Mouse (Mus musculus) midbrain, embryonic 12.5 days (tissue): ENCODE results near the gene Samm50. TPM values are rescaled to one million over a fixed set of nuclear protein-coding genes. Genes with fewer than 3 reads are reported as not detected.

Experiments
- ATAC-seq: fragments of 200-750 bp; cut with Nextera tagmentation; 2 replicates; pipeline ENCODE4 v1.8.0; 2017; ENCODE audit warnings: low read depth, moderate TSS enrichment, moderate library complexity; ENCODE audit not compliant: low FRiP score
- H3K27ac ChIP-seq: fragments of 300-500 bp; sonication (generic); replicated peaks from 2 replicates; pipeline ENCODE4 v1.5.1; 2016; ENCODE audit warnings: mild to moderate bottlenecking
- H3K27me3 ChIP-seq: fragments of 300-500 bp; sonication (generic); 2 replicates; pipeline ENCODE4 v1.6.1; 2016; ENCODE audit warnings: mild to moderate bottlenecking
- H3K36me3 ChIP-seq: fragments of 300-500 bp; sonication (generic); 2 replicates; pipeline ENCODE4 v1.6.1; 2016
- H3K4me1 ChIP-seq: fragments of 300-500 bp; sonication (generic); 2 replicates; pipeline ENCODE4 v1.6.1; 2016
- H3K4me2 ChIP-seq: fragments of 300-500 bp; sonication (generic); replicated peaks from 2 replicates; pipeline ENCODE4 v1.6.1; 2016; ENCODE audit warnings: mild to moderate bottlenecking, moderate library complexity
- H3K4me3 ChIP-seq: fragments of 300-500 bp; sonication (generic); 2 replicates; pipeline ENCODE4 v1.5.1; 2016; ENCODE audit warnings: mild to moderate bottlenecking
- H3K9ac ChIP-seq: fragments of 300-500 bp; sonication (generic); replicated peaks from 2 replicates; pipeline ENCODE4 v1.6.1; 2016; ENCODE audit warnings: mild to moderate bottlenecking, moderate library complexity
- H3K9me3 ChIP-seq: fragments of 300-500 bp; sonication (generic); 2 replicates; pipeline ENCODE4 v1.6.1; 2016; ENCODE audit warnings: mild to moderate bottlenecking
- WGBS: fragments of 180-500 bp; shearing (Covaris S2); methylation state at CpG from one replicate; pipeline ENCODE4 v1.1.7; 2016; 5-methylcytosine and 5-hydroxymethylcytosine counted together
- polyA plus RNA-seq: library from polyadenylated mRNA; unstranded; fragments of >200 nt; fragmentation: Nextera tagmentation; extraction: Ambion mirVana; gene quantifications from 2 replicates; pipeline ENCODE4 v1.2.1, GENCODE M21; 2016

Samm50 gene
- polyA plus RNA-seq, 1 experiment from 2014 or later, result 99.4 TPM

DNA sequence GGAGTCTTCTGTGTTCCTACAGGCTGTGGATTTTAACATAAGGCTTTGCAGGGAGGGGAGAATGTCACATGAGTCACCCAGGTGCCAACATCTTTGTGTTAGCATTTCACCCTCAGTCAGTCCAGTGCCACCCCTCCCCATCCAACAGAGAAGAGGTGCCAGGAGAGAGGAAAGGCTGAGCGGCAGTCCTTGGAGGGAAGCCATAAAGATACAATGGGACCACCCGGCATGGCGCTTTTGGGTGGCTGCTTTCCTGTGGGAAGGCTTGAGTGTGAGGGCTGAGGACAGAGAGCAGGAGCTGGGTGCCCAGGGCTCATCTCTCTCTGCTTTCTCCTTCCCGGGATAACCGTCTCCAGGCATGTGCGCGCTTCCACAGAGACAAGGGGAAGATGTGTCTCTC, 53.1 kb downstream of the Samm50 start:
- WGBS, result 83% methylated on average over 7 of the region's 7 CpGs
- Histone ChIP-seq H3K4me1 (peaks cover 6% of the 10 kb centered on the region), H3K4me3 (no peak overlapping the region), H3K9ac (no peak overlapping the region), H3K27ac (peak overlapping the region; percentile 5; the same call in 1 of the 2 replicates), H3K9me3 (peaks cover 4% of the 10 kb centered on the region; the same call in 1 of the 2 replicates), H3K27me3 (no peaks in the 10 kb centered on the region), H3K36me3 (no peaks in the 10 kb centered on the region), H3K4me2 (no peak overlapping the region)
- ATAC-seq, result no peak

DNA sequence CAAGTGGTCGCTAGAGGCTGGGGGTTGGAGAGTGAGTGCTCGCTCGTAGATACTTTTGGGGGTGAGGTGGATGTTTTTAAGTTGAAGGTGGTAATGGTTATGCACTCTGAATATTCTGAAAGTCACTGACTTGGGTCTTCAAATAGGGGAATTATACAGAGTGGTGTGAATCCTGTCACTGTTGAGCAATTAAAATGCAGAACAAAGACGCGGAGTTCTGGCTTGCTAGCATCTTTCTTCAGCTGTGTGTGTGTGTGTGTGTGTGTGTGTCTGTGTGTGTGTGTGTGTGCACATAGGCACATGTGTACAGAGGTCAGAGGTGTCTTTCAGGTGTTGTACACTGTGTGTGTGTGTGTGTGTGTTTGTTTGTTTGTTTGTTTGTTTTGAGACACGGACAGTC, 54.2 kb downstream of the Samm50 start:
- peaks cover 8% of the 10 kb centered on the region for H3K4me1 ChIP-seq
- H3K4me3 ChIP-seq, result no peak overlapping the region
- H3K27me3 ChIP-seq, result no peaks in the 10 kb centered on the region
- no peak overlapping the region for H3K4me2 ChIP-seq
- H3K9me3 ChIP-seq, result peaks cover 4% of the 10 kb centered on the region; the same call in 1 of the 2 replicates
- no peaks in the 10 kb centered on the region for H3K36me3 ChIP-seq
- H3K27ac ChIP-seq, result no peak overlapping the region
- H3K9ac ChIP-seq, result no peak overlapping the region
- WGBS, result 94% methylated on average over 6 of the region's 6 CpGs
- no peak for ATAC-seq

DNA sequence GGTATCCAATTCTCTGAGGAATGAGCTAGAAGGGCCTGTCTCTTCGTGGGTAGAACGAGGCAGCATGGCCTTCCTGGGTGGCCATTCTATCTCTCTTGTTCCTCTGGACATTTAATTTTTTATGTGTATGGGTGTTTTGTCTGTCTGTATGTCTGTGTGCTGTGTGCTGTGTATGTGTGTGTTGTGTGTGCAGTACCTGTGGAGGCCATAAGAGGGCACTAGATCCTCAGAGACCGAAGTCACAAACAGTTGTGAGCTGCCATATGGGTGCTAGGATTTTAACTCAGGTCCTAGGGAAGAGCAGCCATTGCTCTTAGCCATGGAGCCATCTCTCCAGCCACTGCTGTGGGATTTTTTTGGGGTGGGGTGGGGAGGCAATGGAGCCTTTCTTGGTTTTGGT, 55.3 kb downstream of the Samm50 start:
- no peaks in the 10 kb centered on the region for H3K36me3 ChIP-seq
- no peak for ATAC-seq
- no peak overlapping the region for H3K9ac ChIP-seq
- H3K4me2 ChIP-seq, result no peak overlapping the region
- H3K4me3 ChIP-seq, result no peak overlapping the region
- H3K27ac ChIP-seq, result 0 out of 2 replicates have a peak overlapping the region, but pooled peaks have one; percentile 8
- peaks cover 11% of the 10 kb centered on the region for H3K4me1 ChIP-seq
- WGBS, result 89% methylated on average over 3 of the region's 3 CpGs
- no peaks in the 10 kb centered on the region for H3K27me3 ChIP-seq
- H3K9me3 ChIP-seq, result peaks cover 4% of the 10 kb centered on the region; the same call in 1 of the 2 replicates

DNA sequence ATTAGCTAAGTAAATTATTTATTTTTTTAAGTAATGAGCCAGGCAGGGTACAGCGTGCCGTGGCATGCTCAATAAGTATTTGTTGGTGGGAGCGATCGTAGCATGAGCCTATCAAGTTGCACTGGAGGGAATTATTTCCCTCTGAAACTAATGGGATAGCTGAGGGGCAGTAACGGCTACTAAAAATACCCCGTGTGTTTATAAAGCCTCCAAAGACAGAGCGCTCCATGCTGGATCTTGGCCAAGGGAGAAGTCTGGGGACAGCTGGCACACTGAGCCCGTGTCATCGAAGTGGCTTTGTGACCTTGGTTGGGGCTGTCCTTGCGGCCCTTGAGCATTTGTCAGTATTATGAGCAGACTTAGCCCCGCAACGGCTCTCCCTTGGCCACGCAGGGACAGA, 59.2 kb downstream of the Samm50 start:
- 62% methylated on average over 13 of the region's 13 CpGs for WGBS

DNA sequence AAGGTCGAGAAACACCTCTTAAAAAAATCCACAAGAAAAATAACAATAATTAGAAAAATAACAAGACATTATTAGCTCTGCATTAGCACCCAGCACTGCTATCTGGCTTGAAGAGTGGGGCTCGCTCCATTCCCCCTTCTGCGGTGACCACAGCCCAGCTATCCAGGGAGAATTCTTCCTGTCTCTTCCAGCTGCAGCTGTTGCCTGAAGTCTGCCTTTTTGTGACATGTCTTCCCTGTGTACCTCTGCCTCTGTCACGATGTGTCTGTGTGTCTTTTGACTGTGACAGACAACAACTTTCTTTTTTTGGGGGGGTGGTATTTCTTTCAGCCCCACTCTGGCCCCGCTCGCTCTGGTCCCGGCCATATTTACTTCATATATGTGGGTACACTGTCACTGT, 60.6 kb downstream of the Samm50 start:
- Histone ChIP-seq H3K9ac (no peak overlapping the region), H3K27me3 (peaks cover 26% of the 10 kb centered on the region), H3K4me1 (peaks cover 20% of the 10 kb centered on the region), H3K36me3 (no peaks in the 10 kb centered on the region), H3K4me2 (no peak overlapping the region), H3K9me3 (no peaks in the 10 kb centered on the region), H3K27ac (no peak overlapping the region), H3K4me3 (no peak overlapping the region)
- WGBS, result 92% methylated on average over 7 of the region's 7 CpGs
- ATAC-seq, result no peak

More for the DNA sequence above, 59.2 kb downstream of the Samm50 start:
- H3K4me1 ChIP-seq, result peaks cover 14% of the 10 kb centered on the region
- no peaks in the 10 kb centered on the region for H3K36me3 ChIP-seq
- H3K27ac ChIP-seq, result no peak overlapping the region
- no peak for ATAC-seq
- peaks cover 4% of the 10 kb centered on the region; the same call in 1 of the 2 replicates for H3K9me3 ChIP-seq
- no peak overlapping the region for H3K4me2 ChIP-seq
- H3K9ac ChIP-seq, result no peak overlapping the region
- H3K27me3 ChIP-seq, result peaks cover 15% of the 10 kb centered on the region
- no peak overlapping the region for H3K4me3 ChIP-seq

DNA sequence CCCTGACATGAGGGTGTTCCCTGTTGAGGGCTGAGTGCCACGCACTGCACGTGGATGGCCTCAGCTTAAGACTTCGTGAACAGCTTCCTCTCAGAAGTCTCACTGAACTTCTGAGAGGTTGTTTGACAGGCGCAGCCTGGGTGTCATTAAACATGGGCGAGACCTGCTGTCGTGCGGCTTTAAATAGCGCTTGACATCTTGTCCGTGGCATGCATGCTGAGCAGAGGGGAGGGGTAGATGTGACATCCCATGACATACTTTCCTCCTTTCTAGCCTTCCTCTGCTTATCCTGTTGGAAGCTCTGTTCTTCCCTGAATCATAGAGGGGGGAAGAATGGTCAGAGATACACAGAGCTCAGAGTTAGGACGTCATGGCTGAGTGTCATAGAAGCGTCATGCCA, 61.7 kb downstream of the Samm50 start:
- Histone ChIP-seq H3K36me3 (no peaks in the 10 kb centered on the region), H3K27ac (no peak overlapping the region), H3K9me3 (no peaks in the 10 kb centered on the region), H3K4me3 (no peak overlapping the region), H3K4me1 (peaks cover 20% of the 10 kb centered on the region), H3K27me3 (peaks cover 36% of the 10 kb centered on the region), H3K4me2 (no peak overlapping the region), H3K9ac (no peak overlapping the region)
- ATAC-seq, result no peak
- WGBS, result 68% methylated on average over 11 of the region's 11 CpGs

DNA sequence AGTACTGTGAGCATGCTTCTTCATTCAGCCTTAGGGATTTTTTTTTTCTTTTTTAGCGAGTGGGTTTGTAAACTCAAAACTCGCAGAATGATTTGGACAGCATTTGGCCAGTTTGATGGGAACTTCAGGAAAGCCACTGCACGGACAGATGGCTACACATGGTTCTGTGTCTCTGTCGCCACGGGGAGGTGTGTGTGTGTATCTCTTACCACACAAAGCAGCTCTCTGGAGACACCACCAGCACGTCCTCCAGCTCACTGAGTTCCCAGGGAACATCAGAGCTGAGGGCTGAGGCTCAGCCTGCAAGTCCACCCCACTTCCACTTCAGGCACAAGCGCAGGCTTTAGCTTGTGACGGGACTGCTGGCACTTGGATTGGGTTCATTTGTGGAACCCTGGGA, 62.3 kb downstream of the Samm50 start:
- no peaks in the 10 kb centered on the region for H3K36me3 ChIP-seq
- H3K27me3 ChIP-seq, result peaks cover 42% of the 10 kb centered on the region
- ATAC-seq, result no peak
- no peak overlapping the region for H3K4me2 ChIP-seq
- no peak overlapping the region for H3K4me3 ChIP-seq
- no peaks in the 10 kb centered on the region for H3K9me3 ChIP-seq
- 72% methylated on average over 8 of the region's 8 CpGs for WGBS
- H3K9ac ChIP-seq, result no peak overlapping the region
- peaks cover 20% of the 10 kb centered on the region for H3K4me1 ChIP-seq
- no peak overlapping the region for H3K27ac ChIP-seq

DNA sequence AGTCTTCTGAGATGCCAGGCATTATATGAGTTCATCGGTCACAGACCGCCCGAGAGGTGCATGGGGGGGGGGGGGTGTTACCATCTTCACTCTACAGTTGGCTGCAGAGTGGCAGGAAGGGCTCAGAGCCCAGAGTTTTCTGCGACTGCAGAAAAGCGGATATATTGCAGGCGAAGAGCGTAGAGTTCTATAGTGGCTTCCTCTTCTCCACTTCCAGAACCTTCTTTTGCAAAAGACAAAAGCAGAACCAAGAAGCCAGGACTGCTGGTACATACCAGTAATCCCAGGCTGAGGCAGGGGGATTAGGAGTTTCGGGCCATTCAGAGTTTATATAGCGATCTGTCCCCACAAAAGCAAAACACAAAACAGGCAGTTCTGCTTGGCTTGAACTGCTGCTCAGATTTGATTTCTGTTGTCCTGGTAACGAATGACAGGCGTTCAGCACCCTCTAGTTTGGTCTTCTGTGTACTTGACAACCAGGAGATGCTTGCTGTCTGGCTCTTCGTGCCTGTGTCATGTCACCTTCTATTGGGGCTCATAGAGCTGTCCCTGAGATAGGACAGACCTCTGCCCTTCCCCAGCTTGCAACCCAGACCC, 64.3 kb downstream of the Samm50 start:
- ATAC-seq, result no peak
- 54% methylated on average over 12 of the region's 12 CpGs for WGBS
- peaks cover 32% of the 10 kb centered on the region for H3K4me1 ChIP-seq

DNA sequence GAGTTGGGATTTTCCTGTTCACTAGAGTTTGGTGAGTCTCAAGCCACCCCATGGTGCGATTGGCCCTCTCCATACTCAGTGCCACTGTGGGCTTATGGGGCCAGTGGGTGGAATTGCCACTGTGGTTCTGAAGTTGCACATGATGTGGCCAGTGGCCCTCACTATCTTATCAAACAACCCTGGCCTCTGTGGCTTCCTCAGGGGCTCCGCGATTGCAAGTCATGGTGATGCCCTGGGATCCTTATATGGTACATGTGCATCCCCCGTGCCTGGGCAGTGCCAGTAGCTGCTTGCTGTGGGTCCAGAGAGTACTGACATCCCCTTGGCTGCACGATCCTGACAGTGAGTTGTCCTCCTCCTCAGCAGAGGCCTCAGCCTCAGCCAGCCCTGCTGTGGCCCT, 64.8 kb downstream of the Samm50 start:
- Histone ChIP-seq H3K36me3 (no peaks in the 10 kb centered on the region), H3K4me3 (no peak overlapping the region), H3K27ac (no peak overlapping the region), H3K9ac (no peak overlapping the region), H3K4me2 (no peak overlapping the region), H3K4me1 (peaks cover 31% of the 10 kb centered on the region), H3K9me3 (no peaks in the 10 kb centered on the region), H3K27me3 (peaks cover 55% of the 10 kb centered on the region)
- 88% methylated on average over 5 of the region's 5 CpGs for WGBS
- no peak for ATAC-seq

More for the DNA sequence above, 64.3 kb downstream of the Samm50 start:
- H3K9me3 ChIP-seq, result no peaks in the 10 kb centered on the region
- H3K4me3 ChIP-seq, result no peak overlapping the region
- no peaks in the 10 kb centered on the region for H3K36me3 ChIP-seq
- H3K4me2 ChIP-seq, result no peak overlapping the region
- no peak overlapping the region for H3K9ac ChIP-seq
- H3K27me3 ChIP-seq, result peaks cover 50% of the 10 kb centered on the region
- no peak overlapping the region for H3K27ac ChIP-seq

DNA sequence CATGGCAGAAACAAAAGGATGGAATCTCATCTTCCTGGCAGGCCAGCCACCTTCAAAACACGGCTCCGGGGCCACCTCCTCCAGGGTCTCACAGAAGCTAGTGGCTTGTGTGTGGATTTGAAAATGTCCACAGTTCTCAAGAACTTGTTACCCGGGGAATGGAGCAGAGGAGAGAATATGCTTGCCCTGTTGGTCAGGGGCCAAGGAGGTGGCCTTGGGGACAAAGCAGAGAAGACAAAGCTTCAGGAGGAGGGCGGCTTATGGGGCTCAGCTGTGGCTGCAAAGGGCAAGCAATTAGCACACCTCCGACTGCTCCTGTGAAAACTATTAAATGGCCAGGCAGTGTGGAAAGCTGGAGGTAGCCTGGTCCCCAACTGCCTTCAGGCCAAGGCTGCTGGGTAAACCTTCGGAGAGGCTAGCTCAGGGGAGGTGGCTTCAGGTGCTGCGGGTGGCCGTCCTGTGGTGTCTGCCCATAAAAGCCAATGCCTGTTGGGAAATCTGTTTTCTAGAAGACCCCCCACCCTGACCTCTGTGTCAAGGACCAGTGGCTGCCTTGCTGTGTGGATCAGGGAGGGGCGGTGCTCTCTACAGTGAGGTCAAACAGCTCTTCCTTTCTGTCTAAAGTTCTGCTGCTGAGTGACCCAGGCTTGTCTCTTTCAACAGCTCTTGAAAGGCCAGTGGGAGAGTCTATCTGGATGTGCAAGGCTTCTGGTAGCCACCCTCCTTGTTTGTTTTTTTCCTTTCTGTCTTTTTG, 66.7 kb downstream of the Samm50 start:
- H3K36me3 ChIP-seq, result no peaks in the 10 kb centered on the region
- no peak overlapping the region for H3K4me2 ChIP-seq
- no peaks in the 10 kb centered on the region for H3K9me3 ChIP-seq
- WGBS, result 46% methylated on average over 9 of the region's 9 CpGs
- peaks cover 31% of the 10 kb centered on the region for H3K4me1 ChIP-seq
- H3K4me3 ChIP-seq, result no peak overlapping the region
- peaks cover 65% of the 10 kb centered on the region for H3K27me3 ChIP-seq
- no peak for ATAC-seq
- no peak overlapping the region for H3K9ac ChIP-seq
- peak overlapping the region; percentile 72 for H3K27ac ChIP-seq

DNA sequence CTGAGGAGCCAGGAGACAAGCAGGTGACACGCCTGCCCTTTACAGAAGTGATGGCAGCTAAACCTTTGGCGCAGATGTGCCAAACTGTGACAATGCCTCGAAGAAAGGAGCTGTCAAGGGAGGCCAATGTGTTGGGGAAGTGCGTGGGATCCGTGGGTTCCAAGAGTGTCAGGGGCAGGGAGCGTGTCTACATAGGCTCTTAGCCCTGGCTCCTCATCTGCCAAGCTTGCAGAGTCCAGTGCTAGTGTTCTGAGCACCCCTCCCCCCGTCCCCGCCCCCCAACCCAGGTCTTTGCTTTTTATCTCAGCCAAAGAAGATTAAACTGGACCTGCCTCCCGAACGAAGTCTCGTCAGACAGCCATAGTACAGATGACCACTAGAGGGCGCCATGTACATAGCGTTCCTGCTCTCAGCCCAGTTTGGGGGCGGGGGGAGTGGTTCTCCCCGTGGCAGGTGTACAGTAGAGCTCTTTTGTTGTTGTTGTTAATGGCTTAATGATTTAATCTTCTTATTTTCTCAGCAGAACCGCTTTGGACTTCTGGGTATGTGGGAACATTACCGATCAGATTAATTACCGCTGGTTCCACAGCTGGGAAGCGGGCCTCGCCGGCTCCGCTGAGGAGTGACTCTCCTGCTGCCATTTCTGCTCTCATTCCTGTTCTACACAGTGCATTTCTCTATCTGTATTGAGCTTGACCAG, 68.2 kb downstream of the Samm50 start:
- peaks cover 36% of the 10 kb centered on the region for H3K4me1 ChIP-seq

DNA sequence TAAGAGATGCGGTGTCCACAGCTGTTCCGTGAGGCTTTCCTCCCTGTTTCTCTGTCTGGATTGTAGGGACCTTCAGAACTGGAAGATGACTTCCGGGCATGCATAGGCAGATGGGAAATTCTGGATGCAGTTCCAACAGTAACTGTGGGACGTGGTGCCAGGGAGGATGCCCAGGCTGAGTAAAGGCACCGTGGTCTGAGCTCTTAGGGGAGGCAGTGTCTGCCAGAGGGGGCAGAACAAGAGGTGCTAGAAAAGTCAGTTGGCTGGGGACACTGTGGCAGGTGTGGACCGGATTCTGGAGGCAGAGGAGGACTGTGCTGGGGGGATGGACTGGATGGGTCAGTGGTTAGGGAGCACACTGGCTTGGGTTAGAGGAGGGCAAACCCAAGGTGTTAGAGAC, 70.6 kb downstream of the Samm50 start:
- no peak for ATAC-seq
- Histone ChIP-seq H3K27me3 (peaks cover 42% of the 10 kb centered on the region), H3K4me2 (no peak overlapping the region), H3K9ac (no peak overlapping the region), H3K9me3 (no peaks in the 10 kb centered on the region), H3K27ac (no peak overlapping the region), H3K4me1 (peaks cover 32% of the 10 kb centered on the region), H3K36me3 (no peaks in the 10 kb centered on the region), H3K4me3 (no peak overlapping the region)
- WGBS, result 89% methylated on average over 6 of the region's 6 CpGs

More for the DNA sequence above, 68.2 kb downstream of the Samm50 start:
- 19% methylated on average over 22 of the region's 22 CpGs for WGBS
- Histone ChIP-seq H3K9me3 (no peaks in the 10 kb centered on the region), H3K36me3 (no peaks in the 10 kb centered on the region), H3K27me3 (peaks cover 59% of the 10 kb centered on the region), H3K4me3 (no peak overlapping the region), H3K9ac (peak overlapping the region; percentile 15; the same call in 1 of the 2 replicates), H3K27ac (peak overlapping the region; percentile 72), H3K4me2 (peak overlapping the region; percentile 41)
- ATAC-seq, result peak; percentile 61
